Mouse (Mus musculus): ENCODE data around the gene Prpmp5. TPM values are rescaled to one million over a fixed set of nuclear protein-coding genes. Genes with fewer than 3 reads are reported as not detected.
"Not testable (repeated sequence)": the region's sequence is repeated elsewhere in the genome, so short reads cannot be mapped to it uniquely, and the experiment has no call there.

Prpmp5 gene
- not detected for polyA plus RNA-seq (2012; fragmentation: generic; extraction: Trizol)

GRCm38 (mm10) chr6:132314657-132315056, at the start of gene Prpmp5:
TSS of gene Prpmp5 (minus strand) at chr6:132314757.
- not testable (repeated sequence) for H3K79me2 ChIP-seq (ENCODE audit: control insufficient read depth, insufficient read depth); H3K36me3 ChIP-seq (ENCODE audit: control insufficient read depth, insufficient read depth); H3K4me3 ChIP-seq; H3K4me2 ChIP-seq (ENCODE audit: low read depth); H3K27me3 ChIP-seq (ENCODE audit: control insufficient read depth, insufficient read depth, insufficient read length); H3ac ChIP-seq (ENCODE audit: control insufficient read depth, insufficient read length)

DNA sequence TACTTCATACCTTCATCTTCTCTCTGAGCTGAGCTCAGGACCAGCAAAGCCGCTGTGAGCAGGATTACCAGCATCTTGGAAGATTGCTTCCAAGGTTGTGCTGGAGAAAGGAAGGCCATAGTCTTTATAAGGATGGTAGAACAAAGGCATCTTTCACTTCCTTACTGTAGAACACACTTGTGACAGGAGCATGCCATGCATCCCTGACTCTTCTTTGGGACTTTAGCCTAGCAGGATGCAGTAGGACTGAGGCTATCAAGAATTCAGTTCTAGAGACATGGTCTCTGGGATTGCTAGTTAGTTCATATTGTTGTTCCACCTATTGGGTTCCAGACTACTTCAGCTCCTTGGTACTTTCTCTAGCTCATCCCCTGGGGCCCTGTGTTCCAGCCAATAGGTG, 49.5 kb upstream of the Prpmp5 start, which contains the start of gene Gm8882:
Gm8882 (minus strand) TSS at position 101 of the 400 bp plus-strand sequence.
- H3K4me3 ChIP-seq; H3ac ChIP-seq (ENCODE audit: control insufficient read depth, insufficient read length); H3K36me3 ChIP-seq (ENCODE audit: control insufficient read depth, insufficient read depth); H3K79me2 ChIP-seq (ENCODE audit: control insufficient read depth, insufficient read depth); H3K27me3 ChIP-seq (ENCODE audit: control insufficient read depth, insufficient read depth, insufficient read length); H3K4me2 ChIP-seq (ENCODE audit: low read depth): not testable (repeated sequence)

Other genes with a start within 250 kb of the Prpmp5 start
- gene Prb1, start 104.2 kb downstream of the Prpmp5 start, polyA plus RNA-seq (2012; fragmentation: generic; extraction: Trizol) = not detected
- gene Gm8882, start 49.4 kb upstream of the Prpmp5 start, polyA plus RNA-seq (2012; fragmentation: generic; extraction: Trizol) = not detected

All from myocyte (in vitro differentiated cells).